ENCODE assay signal across 24 mouse cellular contexts in the genomic region with DNA sequence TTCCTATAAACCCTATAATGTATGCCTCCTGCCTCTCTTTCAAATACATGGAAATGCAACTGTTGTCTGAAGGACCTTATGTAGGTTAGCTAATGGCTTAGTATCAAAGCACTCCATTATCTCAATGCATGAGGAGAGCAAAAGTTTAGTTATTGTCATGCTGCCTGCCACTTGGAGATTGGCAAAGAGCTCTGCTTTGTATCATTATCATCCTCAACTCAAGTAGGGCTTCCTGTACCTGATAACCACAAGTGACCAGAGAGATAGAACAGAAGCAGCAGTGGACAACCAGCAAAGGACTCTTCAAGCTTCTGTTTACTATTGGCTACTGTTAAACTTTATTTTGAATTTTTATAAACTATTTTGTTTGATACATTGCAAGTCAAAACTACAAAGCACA.
"Had no signal": no experiment of that assay in that cellular context is flagged by ENCODE, and none has a peak within 500 bp of the region (broad histone marks: within the 10 kb centered on the region; RNA-seq: fewer than 3 reads in every experiment).

No protein-coding gene starts in this region.

- DNase-seq: gastrocnemius, adult 2 months; gastrocnemius, postnatal 10 days; gastrocnemius, postnatal 25 days; heart, adult 2 months; kidney, adult 18-20 months; kidney, adult 8-10 months; kidney, postnatal 10 days; kidney, postnatal 25 days; kidney, postnatal 4 days had no signal

- H3K4me2 ChIP-seq: heart, embryonic 13.5 days; heart, embryonic 15.5 days; hindbrain, embryonic 12.5 days; hindbrain, embryonic 14.5 days; intestine, embryonic 15.5 days; limb, embryonic 12.5 days had no signal

- H3K9ac ChIP-seq: heart, embryonic 13.5 days; heart, embryonic 15.5 days; hindbrain, embryonic 12.5 days; hindbrain, embryonic 14.5 days; intestine, embryonic 15.5 days; limb, embryonic 12.5 days; liver, embryonic 14.5 days had no signal

- H3K27me3 ChIP-seq: hindbrain, embryonic 12.5 days; intestine, embryonic 15.5 days; limb, embryonic 12.5 days had no signal

- H3K4me3 ChIP-seq: gastrocnemius, adult 2 months; heart, adult 2 months; heart, embryonic 13.5 days; heart, embryonic 15.5 days; hindbrain, embryonic 10.5 days; hindbrain, embryonic 12.5 days; intestine, embryonic 15.5 days; layer of hippocampus, adult 2 months; left cerebral cortex, adult 2 months; limb, embryonic 10.5 days; limb, embryonic 12.5 days had no signal

- H3K27ac ChIP-seq: gastrocnemius, adult 2 months; heart, adult 2 months; heart, embryonic 13.5 days; heart, embryonic 15.5 days; hindbrain, embryonic 10.5 days; hindbrain, embryonic 12.5 days; hindbrain, embryonic 14.5 days; intestine, embryonic 15.5 days; layer of hippocampus, adult 2 months; left cerebral cortex, adult 2 months; limb, embryonic 10.5 days; limb, embryonic 12.5 days; liver, embryonic 14.5 days had no signal

- H3K36me3 ChIP-seq: heart, embryonic 13.5 days; heart, embryonic 15.5 days; hindbrain, embryonic 10.5 days; hindbrain, embryonic 12.5 days; intestine, embryonic 15.5 days; limb, embryonic 10.5 days; limb, embryonic 12.5 days had no signal

- ATAC-seq: forebrain, embryonic 16.5 days; hindbrain, embryonic 16.5 days; inflammation-experienced regulatory T-cells, adult 6 months; intestine, embryonic 15.5 days; intestine, postnatal 0 days had no signal

- H3K9me3 ChIP-seq: hindbrain, embryonic 10.5 days; hindbrain, embryonic 12.5 days; intestine, embryonic 15.5 days; limb, embryonic 10.5 days; limb, embryonic 12.5 days had no signal

- H3K4me1 ChIP-seq: hindbrain, embryonic 10.5 days; intestine, embryonic 15.5 days; limb, embryonic 12.5 days had no signal
